Mouse (Mus musculus): ENCODE results near the gene Slc4a8. TPM values are rescaled to one million over a fixed set of nuclear protein-coding genes. Genes with fewer than 3 reads are reported as not detected.

Gene Slc4a8
- total RNA-seq, 4 experiments from 2014 or later: 67.0 to 90.0 (median 75.9) TPM

- DNase-seq (ENCODE audit: low spot score in 2 of 2): peak; percentile 68 to 72
Observed at GRCm38 (mm10) chr15:100829775-100830174, 68.2 kb downstream of the Slc4a8 start.

DNA sequence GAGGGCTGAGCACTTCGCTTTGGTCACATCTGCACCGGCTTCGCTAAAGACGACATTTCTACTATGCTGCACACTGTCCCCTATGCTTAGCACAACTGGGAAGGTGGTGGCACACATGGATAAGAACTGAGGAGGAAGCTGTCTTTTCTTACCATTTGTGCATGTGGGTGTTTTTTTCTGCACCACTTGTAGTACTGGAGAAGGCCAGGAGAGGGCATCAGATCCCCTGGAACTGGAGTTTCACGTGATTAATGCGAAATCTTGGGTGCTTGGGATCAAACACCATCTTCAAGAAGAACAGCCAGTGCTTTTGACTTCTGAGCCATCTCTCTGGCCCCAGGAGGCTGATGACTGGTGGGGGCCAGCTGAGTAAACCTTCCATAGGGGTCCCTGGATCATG, 69.1 kb downstream of the Slc4a8 start:
- no peak for DNase-seq (ENCODE audit: low spot score in 2 of 2)

- DNase-seq (ENCODE audit: low spot score in 2 of 2): peak; percentile 51 to 53
Observed at GRCm38 (mm10) chr15:100832144-100832543, 70.6 kb downstream of the Slc4a8 start.

- DNase-seq (ENCODE audit: low spot score in 2 of 2): no peak
Observed at GRCm38 (mm10) chr15:100832784-100833183, 71.2 kb downstream of the Slc4a8 start.

DNA sequence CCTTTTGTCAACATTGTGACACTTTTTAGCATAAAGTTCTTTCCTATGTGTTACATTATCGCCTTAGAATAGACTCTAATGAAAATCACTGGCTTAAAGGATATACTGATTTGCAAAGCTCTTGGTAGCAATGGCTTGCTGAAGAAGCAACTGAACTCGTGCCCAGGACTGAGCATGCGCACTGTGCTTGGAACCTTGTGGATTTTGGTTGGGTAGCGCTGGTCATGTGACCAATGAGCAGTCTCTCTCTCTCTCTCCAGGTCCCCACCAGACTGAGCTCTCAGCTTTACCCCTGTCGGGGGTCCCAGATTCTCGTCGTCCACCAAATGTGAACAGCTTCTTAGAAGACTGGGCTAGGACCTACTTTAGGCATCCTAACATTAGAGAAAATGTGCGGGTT, 75.2 kb downstream of the Slc4a8 start:
- DNase-seq (ENCODE audit: low spot score in 2 of 2): no peak

- DNase-seq (ENCODE audit: low spot score in 2 of 2): peak in 1 of 2 experiments; percentile 63
Observed at GRCm38 (mm10) chr15:100838607-100839207, 77.2 kb downstream of the Slc4a8 start.

DNA sequence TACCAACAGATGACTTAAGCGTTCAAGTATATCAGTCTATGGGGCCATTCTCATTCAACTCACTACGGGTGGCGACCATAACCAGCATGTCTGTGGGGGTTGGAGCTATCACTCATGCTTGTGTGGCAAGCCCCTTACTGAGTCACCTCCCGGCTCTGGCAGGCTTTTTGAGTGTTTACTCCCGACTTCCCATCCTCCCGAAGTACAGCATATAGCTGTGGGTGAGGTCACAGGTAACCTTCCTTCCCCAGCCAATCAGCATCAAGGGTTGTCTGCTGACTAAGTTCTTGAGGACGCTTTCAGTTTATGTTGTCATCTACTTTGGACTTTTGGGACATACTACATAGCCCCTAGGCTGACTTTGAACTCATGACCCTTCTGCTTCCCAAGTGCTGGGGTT, 82.8 kb downstream of the Slc4a8 start:
- DNase-seq (ENCODE audit: low spot score in 2 of 2): no peak

- DNase-seq (ENCODE audit: low spot score in 2 of 2): no peak
Observed at GRCm38 (mm10) chr15:100845049-100845879, 83.7 kb downstream of the Slc4a8 start.

DNA sequence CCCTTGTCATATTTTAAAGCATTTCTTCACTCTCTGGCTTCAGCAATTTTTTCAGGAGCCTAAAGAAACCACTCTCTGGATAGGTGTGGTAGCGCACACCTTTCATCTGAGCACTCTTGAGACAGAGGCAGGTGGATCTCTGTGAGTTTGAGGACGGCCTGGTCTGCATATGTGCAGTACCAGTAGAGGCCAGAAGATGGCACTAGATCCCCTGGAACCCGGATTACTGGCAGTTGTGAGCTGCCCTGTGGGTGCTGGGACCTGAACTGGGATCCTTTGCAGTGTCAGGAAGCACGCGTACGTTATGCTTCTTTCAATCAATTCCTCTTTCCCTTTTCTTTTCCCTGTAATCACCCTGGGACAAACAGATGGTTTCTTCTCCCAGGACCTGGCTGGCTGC, 85.6 kb downstream of the Slc4a8 start:
- DNase-seq (ENCODE audit: low spot score in 2 of 2): no peak

- DNase-seq (ENCODE audit: low spot score in 2 of 2): no peak
Observed at GRCm38 (mm10) chr15:100857586-100857985, 96.0 kb downstream of the Slc4a8 start.

- no peak for DNase-seq (ENCODE audit: low spot score in 2 of 2)
Observed at GRCm38 (mm10) chr15:100860856-100861255, 99.3 kb downstream of the Slc4a8 start.

- no peak for DNase-seq (ENCODE audit: low spot score in 2 of 2)
Observed at GRCm38 (mm10) chr15:100865556-100865955, 104.0 kb downstream of the Slc4a8 start.

GRCm38 (mm10) chr15:100869558-100869957, 108.0 kb downstream of the Slc4a8 start, which contains the start of gene Scn8a:
TSS of gene Scn8a (plus strand) at chr15:100869858.
- no peak for DNase-seq (ENCODE audit: low spot score in 2 of 2)

- peak; percentile 51 to 72 for DNase-seq (ENCODE audit: low spot score in 2 of 2)
Observed at GRCm38 (mm10) chr15:100870001-100870774, 108.6 kb downstream of the Slc4a8 start.

GRCm38 (mm10) chr15:100870775-100871106, 109.2 kb downstream of the Slc4a8 start:
- DNase-seq (ENCODE audit: low spot score in 2 of 2): peak in 1 of 2 experiments; percentile 44

- DNase-seq (ENCODE audit: low spot score in 2 of 2): no peak
Observed at GRCm38 (mm10) chr15:100871107-100872011, 109.8 kb downstream of the Slc4a8 start.

- DNase-seq (ENCODE audit: low spot score in 2 of 2): peak in 1 of 2 experiments; percentile 43
Observed at GRCm38 (mm10) chr15:100873155-100873554, 111.6 kb downstream of the Slc4a8 start.
